Mouse (Mus musculus): Measurements from ENCODE around the gene Gm20695. TPM values are rescaled to one million over a fixed set of nuclear protein-coding genes. Genes with fewer than 3 reads are reported as not detected.
A peak's percentile ranks its signal among the peaks of the same experiment; 100 is the strongest.

The Gm20695 gene
- total RNA-seq, 2 experiments from 2014 or later = not detected

DNA sequence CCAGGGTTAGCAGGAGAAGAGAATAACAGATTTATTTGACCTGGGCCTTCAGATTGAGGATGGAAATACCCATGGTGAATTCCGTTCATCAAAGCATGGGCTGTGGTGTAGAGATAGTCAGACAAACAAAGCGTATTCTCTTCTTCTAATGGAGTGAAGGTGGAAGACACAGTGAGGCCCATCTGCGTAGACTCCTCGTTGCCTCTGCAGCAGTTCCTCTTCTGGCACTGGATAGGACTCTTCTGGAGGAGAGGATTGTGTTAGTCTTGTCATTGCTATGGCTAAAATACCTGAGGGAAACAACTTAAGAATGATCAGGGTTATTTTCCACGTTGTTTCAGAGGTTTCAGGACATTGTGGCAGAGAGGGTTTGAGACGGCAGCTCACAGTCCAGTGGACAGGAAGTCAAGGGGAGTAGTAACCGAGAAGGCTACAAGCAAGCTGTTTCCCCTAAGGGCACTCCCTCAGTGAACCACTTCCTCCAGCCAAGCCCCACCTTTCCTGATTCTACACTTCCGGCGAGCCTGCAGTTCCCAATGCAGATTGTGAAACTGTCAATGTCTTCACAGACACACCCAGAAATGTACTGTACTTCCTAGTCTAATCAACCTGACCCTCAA, 10.8 kb downstream of the Gm20695 start:
- DNase-seq (ENCODE audit: low spot score) = peak; percentile 40

DNA sequence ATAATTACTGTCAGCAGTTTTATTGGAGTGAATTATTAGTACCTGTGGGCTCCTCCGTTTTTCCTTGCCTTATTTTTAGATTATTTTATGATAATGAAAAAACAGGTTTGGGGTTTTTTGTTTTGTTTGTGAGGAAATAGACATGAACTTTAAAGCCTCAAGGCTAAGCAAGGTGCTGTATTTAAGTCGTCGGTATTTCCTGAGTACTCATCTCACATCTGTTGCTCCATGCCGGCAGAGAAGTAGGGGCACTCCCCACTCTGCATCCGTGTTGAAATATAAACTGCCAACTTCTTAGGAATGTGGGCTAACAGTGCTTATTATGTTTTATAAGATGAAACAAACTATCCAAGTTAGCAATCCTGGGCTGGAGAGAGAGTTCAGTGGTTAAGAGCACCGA, 11.6 kb downstream of the Gm20695 start:
- no peak for DNase-seq (ENCODE audit: low spot score)

DNA sequence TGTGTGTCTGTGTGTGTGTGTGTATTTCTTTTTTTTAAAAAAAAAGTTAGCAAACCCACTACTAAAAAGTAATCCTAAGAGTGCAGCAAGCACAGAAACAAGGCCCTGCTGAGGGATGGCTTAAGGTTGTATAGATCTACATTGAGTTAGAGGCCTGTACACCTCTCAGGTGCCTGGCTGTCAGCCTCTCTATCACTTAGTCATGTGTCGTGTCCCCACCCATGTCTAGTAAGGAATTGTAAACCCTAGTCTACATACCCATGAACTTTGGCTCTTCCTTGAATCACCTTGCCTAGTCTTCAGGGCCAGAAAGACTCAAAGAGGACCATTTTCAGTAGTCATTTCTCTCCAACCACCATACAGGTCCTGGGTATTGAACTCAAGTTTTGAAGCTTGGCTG, 12.1 kb downstream of the Gm20695 start:
- no peak for DNase-seq (ENCODE audit: low spot score)

DNA sequence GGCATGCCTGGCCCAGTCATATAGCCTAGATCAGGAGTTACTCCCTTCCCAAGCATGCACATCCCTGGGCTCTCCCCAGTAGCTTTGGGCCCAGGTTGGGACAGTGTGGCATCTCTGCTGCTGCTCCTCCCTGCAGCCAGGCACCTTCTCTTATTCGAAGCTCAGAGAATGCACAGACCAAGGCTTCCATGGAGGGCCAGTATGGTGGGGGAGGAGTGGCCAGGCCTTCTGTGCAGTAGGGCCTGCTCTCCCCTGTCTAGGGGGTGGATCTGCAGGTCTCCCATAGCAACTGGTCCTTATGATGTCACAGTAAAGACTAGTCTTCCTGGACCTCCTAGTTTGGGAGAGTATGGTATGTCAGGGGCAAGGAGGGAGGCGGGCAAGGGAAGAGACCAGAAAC, 23.0 kb downstream of the Gm20695 start:
- DNase-seq (ENCODE audit: low spot score) = no peak

DNA sequence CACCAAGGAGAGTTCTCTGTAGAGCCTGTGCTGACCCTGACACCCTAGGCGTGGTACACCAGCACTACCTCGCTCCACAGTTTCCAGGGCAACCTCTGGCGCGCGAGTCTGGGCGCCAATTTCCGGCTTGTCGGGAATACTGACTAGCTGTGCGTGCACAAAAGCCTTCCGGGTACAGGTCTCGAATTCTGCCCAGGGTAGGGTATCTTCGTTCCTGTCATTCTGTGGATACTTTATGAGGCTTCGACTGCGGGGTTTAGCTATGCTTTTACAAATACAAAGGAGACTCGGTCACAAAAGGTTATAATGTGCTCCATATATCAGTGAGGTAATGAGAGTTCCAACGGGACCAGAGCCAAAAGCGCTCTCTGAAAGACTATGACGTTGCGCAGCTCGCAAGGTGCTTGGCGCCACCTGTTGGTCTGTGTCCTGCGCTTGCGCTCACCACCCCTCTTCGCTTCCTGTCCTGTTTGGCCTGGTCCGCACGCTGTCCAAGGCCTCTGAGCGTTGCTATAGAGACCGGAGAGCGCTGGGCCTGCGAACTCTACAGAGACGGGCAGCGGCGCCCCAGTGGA, 24.2 kb downstream of the Gm20695 start, which contains the start of the genes 1700037C18Rik and Cluap1:
1700037C18Rik (minus strand) TSS at position 153 of the 575 bp plus-strand sequence.
Cluap1 (plus strand) TSS at position 265 of the 575 bp plus-strand sequence.
- DNase-seq (ENCODE audit: low spot score) = peak; percentile 94

DNA sequence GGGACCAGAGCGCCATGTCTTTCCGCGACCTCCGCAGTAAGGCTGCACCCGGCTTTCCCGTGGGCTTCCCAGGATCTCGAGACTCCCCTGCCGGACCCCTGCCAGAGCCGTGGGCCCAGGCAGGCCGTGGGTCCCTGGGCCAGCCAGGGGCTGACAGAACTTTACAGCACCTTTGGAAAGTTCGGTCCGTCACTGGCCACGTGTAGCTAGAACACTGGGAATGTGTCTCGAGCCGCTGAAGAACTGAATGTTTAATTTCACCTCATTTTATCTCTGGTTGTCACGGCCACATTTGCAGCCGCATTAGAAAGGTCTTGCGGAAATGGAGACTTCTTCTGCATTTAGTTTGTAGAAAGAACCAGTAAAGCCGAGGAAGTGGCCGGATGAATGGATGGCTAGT, 24.7 kb downstream of the Gm20695 start:
- DNase-seq (ENCODE audit: low spot score) = no peak

DNA sequence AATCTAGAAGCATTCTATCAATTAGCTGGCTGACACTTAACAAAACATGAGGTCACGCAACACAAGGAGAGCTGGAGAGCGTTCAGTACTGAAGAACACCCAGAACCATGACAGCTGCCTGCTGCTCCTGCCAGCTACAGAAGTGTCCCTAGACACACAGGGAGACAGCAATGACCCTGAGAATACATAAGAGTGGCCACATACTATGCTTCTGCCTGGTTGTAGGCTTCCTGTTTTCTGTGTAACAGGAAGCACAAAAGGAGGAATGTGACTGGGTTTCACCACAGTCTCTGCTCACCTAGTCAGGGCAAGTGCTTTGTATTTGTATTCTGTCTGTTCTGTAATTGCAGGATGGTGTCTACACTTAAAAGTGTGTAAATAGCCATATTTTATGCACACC, 36.3 kb downstream of the Gm20695 start:
- no peak for DNase-seq (ENCODE audit: low spot score)

DNA sequence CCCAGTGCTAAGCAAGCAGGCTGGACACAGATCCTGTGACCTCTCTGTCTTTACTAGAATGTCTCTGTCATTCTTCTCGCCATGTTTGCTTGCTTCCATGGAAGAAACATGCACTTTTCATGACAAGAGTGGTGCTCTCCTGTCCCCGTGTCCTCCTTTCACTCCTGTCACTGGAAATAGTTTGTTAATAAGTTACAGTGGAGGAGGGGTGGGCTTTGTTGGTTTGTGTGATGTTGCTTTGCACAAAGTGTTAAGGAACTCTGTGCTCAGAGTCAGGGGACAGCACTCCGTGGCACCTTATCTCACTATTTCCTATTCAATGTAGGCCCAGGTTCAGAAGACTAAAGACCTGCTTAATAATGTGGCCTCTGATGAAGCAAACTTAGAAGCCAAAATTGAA, 39.1 kb downstream of the Gm20695 start:
- DNase-seq (ENCODE audit: low spot score) = no peak

DNA sequence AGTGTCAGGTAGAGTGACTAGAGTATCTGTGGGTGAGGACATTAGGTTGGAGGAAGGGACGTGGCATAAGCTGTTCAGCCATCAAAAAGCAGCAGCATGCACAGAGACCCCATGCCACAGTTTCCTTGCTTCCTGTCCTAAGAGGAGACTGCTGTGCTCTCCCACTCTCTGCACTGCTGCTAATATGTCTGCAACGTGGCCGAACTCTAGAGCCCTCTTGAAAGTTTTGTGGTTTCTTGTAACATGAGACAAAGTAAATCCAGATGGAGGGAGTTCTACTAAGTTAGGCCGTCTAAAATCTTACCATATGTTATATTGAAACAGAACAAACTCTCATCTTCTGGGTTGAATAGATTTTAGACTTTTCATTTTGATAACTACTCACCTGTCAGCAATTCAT, 39.5 kb downstream of the Gm20695 start:
- DNase-seq (ENCODE audit: low spot score) = no peak

DNA sequence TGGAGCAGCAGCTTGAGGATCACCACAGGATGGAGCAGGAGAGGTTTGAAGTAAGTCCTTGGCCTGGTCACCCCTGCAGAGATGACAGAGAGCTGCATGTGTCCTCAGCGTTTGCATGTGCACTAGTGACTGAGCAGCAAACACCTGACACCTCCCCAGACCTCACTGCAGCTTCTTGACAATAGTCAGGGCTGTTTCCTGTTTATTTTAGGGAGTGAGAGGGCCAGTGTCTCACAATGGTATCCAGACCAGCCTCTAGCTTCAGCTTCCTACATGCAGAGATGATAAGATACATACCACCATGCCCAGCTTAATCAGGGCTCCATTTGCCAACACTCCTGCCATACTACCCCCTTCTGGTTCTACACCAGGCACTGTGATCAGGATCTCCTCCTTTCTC, 44.1 kb downstream of the Gm20695 start:
- no peak for DNase-seq (ENCODE audit: low spot score)

DNA sequence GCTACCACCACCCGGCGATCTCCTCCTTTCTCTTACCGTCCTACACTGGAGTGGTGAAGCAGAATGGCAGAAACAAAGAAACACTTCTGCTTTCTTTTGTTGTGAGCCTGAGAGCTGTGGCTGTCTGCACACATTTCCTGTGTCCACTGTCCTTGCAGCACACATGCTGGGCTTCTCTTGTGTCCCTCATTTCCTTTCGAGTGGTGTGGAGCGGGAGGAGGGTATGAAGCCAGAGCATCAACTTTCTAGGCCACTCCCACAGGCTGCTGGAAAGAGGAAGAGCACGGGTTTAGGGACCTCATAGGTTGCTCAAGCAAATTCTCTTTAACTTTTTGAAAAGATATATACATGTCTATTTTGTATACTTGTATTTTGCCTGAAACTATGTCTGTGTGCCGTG, 44.7 kb downstream of the Gm20695 start:
- DNase-seq (ENCODE audit: low spot score) = no peak

DNA sequence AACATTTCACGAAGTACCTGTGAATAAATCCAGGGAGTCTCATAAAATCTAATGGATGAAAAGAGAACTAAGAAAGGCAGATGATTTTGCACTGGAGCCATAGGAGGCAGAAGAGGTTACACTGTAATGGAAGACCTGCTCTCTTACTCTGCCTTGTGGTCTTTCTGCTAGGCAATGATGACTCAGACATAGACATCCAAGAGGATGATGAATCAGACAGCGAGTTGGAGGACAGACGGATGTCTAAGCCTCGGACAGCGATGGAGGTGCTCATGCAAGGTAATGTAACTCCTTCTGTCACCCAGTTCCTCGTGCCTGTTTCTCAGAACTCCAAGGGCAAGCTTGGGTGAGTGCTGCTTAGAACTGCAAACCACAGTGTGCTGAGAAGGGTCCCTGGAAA, 49.1 kb downstream of the Gm20695 start:
- no peak for DNase-seq (ENCODE audit: low spot score)

DNA sequence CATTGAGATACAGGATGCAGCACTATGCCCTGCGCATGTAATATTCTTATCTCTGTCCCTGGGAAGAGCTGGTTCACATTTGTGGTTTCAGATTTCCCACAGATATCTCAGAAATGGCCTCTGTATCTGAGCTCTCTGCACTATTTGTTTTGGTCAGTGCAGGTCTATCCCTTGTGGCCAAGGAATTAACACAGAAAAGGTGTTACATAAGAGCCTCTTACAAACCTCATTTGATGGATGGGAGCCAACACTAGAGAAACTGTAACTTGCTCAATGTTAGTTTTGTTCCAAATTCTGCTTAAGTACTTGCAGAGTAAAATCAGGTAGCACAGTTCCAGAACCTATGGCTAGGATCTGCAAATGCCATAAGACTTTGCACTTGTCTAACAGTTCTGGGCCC, 49.6 kb downstream of the Gm20695 start:
- DNase-seq (ENCODE audit: low spot score) = no peak

DNA sequence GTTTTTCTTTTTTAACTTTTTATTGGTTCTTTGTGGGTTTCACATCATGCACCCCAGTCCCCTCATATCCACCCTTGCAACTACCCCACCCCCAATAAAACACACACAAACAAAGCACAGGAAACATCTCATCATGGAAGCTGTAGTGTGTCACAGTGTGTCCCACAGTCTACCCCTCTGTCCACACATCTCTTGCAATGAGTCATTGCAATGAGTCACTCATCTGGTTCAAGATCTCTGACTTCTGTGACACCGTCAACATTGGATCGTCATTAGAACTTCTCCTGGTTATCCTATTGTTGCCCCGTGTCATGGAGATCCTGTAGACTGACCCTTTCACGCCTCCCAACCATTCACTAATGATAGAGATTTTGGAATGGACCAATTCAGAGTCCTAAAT, 50.3 kb downstream of the Gm20695 start:
- DNase-seq (ENCODE audit: low spot score) = no peak

DNA sequence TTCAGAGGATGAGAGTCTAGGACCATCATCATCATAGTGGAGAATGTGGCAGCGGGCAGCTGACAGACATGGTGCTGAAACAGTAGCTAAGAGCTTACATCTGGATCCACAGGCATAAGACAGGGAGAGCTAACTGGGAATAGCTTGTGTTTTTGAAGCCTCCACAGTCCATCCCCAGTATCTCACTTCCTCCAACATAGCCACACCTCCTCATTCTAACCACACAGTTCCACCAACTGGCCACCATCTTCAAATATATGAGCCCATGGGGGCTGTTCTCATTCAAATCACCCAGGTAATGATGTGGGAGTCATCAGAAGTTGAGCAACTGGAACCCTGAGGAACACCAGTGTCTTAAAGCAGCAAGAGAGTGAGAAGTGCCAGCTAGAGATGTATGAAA, 66.7 kb downstream of the Gm20695 start:
- no peak for DNase-seq (ENCODE audit: low spot score)

DNA sequence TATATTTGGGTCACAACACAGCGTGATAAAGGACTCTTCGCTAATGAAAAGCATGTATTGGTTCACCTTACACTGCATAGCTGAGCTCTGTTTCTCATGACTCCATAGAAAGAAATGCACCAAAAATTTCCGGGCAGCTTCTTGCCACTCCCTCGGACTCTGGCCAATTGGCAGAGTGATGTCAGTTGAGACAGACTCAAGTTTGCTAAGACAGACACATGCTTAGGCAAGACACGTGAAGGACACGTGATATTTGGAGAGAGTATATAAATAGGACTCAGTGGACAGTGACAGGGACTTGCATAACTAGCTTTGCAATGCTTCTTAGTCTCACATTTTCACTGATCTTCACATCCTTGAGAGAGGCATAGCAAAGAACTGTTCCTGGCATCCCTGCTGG, 71.9 kb downstream of the Gm20695 start:
- DNase-seq (ENCODE audit: low spot score) = peak; percentile 71

DNA sequence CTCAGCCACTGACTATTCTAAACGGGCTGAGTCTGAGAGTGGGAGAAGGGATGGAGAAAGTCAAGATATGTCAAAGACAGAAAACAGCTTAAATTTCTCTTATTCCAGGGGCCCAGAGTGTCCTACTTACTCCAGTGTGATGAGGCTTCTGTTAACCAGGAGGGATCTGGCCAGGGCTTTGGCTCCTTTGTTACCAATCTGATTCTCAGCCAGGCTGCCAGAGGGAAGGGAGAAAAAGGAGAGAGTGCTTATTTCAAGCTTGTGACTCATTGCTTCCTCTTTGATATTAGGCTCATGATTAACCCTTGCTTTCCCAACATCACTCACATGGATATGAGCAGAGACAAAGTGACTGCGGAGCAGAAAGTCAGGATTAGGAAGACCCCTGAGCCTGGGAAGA, 74.8 kb downstream of the Gm20695 start:
- DNase-seq (ENCODE audit: low spot score) = peak; percentile 9

DNA sequence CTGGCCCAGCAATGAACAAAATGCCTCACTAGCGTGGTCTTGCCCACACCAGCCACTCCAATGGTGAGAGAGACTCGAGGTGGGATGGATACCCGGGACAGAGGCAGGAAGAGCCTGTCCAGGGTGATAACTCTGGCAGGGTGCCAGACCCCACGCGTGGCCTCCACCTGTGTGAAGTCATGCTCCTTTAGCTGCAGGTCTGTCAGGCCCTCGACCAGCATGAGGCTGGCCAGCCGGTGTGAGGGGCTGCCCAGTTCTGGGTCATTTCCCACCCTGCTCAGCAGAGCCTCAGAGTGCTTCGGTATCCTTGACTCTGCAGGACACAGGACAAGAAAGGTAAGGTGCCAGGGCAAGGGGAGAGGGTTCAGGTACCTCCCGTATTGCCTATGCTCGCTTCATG, 80.5 kb downstream of the Gm20695 start:
- DNase-seq (ENCODE audit: low spot score) = no peak

DNA sequence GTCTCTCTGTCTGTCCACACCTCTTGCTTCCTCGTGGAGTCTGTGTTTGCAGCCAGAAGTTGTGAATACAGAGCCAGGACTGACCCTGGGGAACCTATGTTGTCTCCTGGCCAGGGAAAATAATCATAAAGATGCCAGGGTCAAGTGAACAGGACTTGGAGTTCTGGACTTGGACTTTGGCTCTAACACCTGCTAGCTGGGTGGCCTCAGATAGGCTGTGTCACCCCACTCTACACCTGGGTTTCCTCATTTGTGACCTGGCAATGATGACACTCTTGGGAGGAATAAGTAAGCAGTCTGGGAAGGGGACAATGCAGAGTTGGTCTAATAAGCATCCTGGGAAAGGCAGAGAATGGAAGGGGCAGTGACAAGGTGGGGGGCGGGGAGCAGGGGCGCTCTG, 81.1 kb downstream of the Gm20695 start:
- DNase-seq (ENCODE audit: low spot score) = no peak
